Mouse (Mus musculus) testis, adult 2 months (tissue): ENCODE measurements at regions not wholly inside any gene's neighbourhood (a gene's known extent, or its start where the extent isn't known, plus 50 kb on each side); places are given as distances from the start of the nearest gene placed in this dataset.

Source experiments
- CTCF ChIP-seq: fragments of 200-500 bp; IDR thresholded peaks from 2 replicates; pipeline ENCODE4 v1.5.1; 2012; ENCODE audit warnings: low read depth, mild to moderate bottlenecking, inconsistent platforms, low read length, moderate library complexity; ENCODE audit not compliant: control insufficient read depth, insufficient read depth, insufficient replicate concordance
- POLR2A ChIP-seq: fragments of 200-500 bp; IDR thresholded peaks from 2 replicates; pipeline ENCODE4 v1.6.1; 2012; ENCODE audit warnings: low read depth, mild to moderate bottlenecking, inconsistent platforms, low read length, moderate library complexity; ENCODE audit not compliant: control insufficient read depth

- TF ChIP-seq CTCF (no peak), POLR2A (no peak)
These were observed 508.1 kb upstream of the Rgma start for GRCm38 (mm10) chr7:72866966-72867754.
